Mouse (Mus musculus): ENCODE measurements at regions not wholly inside any gene's neighbourhood (a gene's known extent, or its start where the extent isn't known, plus 50 kb on each side); places are given as distances from the start of the nearest gene placed in this dataset.

DNA sequence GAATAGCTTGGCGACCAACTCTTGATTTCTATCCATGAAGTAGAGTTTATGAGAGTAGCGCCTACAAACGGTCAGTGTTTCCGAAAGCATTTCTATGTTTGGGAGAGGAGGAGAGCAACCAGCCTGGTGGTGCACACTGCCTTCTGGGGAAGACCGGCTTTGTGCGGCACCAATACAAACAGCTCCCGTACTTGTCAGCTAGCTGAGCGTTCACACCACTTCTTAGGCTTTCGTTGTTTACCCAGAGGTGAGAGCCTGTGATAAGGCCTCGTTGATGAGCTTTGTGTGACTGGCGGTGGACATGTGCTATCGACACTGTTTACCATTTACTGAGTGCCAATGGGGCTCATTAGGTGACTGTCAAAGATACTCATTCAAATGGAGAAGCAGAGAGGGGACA lies 162.0 kb downstream of the Chic2 start:
- DNase-seq, result no peak

DNA sequence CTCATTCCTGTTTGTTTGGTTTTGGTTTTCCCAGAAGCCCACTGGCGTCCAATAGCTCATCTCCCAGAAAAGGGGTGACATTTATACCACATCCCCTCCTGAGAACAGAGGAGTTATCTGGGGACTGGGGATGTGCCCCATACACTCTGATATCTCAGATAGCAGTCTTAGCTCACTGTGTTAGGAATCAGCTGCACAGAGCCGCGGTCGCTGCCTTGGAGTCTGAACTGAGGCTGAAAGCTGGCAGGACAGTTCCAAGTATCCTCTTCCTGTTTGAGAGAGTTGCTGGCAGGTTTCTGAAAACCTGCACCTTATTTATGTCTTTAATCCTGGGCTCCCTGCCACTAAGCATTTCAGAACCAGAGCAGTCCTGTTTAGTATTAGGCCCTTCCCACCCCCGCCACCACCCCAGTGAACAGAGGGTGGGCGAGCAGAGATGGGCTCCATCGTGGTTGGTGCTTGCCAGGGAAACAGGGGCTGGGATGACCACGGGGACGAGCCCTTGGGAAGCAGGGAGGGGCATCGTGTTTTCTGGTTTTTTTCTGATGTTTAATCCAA lies 163.8 kb downstream of the Chic2 start:
- peak in 1 of 2 experiments; percentile 22 for DNase-seq

DNA sequence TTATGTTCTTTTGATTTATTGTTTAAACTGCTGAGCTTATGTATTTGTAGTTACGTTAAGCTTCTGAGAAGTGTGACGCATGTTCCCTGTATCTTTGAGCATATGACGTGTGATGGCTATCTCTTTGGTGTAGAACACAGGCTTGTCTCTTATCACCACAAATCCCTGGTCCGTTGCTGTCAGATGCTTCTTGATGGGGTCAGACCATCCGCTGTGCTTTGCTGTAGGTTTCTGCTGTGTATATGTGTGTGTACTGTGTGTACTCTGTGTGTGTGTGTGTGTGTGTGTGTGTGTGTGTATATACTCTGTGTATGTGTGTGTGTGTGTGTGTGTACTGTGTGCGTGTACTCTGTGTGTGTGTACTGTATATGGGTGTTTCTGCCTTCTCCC lies 164.5 kb downstream of the Chic2 start:
- no peak for DNase-seq

DNA sequence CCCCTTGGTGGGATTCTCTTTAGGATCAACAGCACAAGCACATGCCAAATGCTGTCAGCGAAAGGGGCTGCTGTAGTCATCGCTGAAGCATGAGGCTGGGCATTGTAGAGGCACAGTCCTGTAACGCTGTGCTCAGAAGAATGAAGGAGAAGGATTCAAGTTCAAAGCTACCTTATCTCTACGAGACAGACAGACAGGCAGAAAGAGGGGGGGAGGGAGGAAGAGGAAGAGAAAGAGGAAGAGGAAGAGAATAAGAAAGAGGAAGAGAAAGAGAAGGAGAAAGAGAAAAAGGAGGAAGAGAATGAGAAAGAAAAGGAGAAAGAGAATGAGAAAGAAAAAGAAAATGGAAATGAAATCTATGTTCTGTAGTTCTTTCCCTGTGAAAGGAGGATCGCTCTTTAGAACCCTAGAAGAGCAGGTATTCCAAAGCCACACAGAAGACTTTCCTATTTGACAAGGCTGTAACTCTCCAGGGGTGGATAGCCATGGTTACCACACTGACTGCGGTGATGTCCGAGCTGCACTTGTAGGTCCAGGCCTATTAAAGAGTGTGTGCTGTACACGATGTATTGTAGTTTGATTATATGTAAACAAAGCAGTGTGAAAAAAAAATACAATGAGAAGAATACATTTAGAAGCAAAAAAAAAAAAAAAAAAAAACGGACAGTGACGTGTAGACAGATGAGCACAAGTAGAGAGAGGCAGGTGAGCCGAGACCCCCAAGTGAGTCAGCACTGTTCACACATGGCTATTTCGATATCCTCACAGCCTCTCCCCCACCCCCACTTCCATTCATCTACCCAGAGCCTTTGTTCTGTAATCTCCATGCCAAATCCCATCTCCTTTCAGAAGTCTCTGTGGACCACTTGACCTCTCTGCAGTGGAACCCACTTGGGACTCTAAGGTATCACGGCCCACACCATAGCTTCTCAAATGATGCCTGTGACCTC lies 165.2 kb downstream of the Chic2 start:
- DNase-seq, result no peak

DNA sequence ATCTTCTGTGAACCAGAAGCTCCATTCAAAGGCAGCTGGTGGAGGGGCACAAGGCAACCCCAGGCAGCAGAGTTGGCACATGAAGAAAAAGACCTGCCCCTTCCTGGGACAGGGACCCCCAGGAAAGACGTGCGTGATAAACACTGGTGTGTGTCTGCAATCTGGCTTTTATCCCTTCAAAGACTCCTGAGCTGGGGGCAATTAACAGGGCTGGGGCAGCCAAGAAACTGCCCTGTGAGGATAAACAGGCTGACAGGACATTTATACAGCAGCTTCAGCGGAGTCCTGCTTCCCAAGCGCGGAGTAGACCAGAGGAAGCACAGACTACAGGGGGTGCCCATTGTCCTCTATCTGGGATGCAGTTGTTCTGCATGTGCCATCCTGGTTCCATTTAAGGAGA lies 167.0 kb downstream of the Chic2 start:
- no peak for DNase-seq

DNA sequence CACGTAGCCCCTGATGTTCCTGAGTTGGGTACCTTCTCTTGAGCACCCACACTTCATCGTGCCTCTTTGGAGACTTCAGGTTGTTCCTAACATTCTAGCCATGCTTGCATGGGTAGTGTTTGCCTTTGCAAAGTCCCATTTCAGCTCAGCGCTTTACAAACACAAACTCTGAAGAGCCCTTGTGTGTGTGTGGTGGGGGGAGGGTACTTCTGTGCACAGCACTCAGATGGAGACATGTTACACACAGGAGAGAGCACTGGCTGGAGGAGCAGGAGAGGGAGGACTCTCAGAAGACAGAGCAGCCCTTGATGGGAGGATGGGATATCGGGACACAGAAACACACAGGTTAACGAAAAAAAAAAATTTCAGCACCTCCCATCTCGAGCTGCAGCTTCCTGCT lies 167.4 kb downstream of the Chic2 start:
- no peak for DNase-seq

DNA sequence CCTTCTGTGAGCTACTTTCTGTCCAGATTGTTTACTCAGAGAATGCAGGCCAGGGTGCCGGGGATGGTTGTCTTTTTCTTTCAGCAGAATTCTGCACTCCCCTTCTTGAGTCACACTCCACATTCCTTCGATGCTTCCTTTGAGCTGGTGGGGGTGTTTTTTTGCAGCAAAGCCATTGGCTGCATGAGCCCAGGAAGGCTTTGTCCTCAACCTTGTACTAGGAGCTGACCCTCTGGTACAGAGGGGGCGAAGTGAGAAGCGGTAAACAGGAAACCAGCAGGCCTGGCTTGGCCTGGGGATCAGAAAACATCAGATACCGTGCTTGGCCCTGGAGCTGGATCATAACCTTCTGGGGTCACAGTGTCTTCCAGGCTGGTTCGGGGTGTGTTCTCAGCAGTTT lies 169.9 kb downstream of the Chic2 start:
- DNase-seq, result peak in 1 of 2 experiments; percentile 29

DNA sequence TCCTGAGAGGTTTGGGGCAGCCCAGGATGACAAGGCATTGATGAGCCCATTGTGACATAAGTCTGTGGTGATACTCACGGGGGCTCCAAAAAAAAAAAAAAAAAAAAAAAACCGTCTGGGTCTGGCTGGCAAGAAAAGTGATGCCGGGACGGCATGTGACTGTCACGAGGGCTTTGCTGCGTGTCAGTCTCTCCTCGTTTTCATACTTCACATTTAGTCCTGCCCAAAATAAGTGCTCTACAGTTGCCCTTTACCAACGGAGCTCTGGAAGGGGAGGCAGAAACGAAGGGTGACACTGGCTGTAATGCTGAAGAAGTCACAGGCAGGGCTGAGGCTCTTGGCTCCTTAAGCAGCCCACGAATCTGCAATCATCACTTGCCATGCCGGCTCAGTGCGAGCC lies 167.9 kb upstream of the Lnx1 start:
- no peak for DNase-seq

DNA sequence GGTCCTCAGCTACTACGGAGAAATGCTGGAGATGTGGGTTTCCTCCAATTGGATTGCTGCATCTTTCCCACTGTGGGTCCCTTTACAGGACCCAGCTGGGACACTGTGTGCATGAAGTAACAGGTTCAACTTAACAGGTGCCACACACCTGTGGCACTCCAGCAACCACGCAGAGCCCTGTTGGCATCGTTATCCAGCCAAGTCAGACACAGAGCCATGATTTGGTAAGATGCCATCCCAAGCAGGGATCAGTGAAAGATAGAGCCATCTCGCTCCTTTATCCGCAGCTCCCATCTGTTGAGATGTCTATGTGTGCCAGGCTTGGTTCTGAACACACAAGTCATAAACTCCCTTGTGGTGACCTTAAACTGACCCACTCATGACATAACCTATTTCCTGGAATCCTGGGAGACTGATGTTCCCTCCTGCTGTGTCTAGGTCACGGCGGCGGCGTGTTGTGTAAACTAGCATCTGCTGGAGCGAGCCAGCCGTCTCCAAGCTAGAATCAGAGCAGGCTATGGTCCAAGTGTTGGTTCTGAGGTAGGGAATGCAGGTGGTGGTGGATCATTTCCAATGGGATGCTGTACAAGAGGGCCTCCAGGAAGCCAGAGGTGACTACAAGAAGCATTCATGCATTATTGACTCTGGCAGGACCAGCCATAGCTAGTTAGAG lies 164.5 kb upstream of the Lnx1 start:
- DNase-seq, result no peak

DNA sequence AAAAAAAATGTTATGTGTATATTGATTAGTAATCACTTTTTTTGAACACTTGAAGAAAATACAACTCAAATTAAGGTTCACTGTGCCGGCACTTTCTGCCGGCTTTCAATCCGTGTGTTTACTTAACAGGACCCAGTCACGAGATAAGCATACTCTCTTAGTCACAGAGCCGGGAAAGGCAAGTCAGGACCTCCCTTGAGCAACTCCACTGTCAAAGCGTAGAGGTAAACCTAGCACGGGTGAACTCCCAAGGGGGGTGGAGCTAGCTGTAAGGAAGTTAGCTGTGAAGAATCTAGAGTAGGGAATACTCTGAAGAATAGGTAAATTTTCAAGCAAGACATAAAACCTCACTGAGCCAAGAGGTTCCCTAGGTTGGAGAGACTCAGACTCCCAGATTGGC lies 164.0 kb upstream of the Lnx1 start:
- DNase-seq, result no peak

DNA sequence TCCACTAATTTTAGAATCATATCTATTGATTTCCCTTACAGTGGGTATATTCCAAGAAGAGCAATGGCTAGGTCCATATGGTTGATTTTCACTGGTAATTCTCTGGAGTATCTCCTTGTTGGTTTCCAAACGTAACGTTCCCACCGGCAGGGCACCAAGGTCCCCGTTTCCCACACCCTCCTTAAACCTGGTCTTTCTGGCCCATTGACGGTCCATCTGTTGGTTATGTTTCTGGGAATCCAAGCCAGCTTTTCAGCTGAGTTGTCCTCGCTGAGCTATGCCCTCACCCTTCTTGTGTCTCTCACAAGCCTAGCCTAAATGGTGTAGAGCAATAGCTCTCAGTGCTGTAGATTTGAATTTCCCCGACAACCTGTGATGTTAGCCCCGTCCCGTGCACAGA lies 162.7 kb upstream of the Lnx1 start:
- DNase-seq, result no peak

DNA sequence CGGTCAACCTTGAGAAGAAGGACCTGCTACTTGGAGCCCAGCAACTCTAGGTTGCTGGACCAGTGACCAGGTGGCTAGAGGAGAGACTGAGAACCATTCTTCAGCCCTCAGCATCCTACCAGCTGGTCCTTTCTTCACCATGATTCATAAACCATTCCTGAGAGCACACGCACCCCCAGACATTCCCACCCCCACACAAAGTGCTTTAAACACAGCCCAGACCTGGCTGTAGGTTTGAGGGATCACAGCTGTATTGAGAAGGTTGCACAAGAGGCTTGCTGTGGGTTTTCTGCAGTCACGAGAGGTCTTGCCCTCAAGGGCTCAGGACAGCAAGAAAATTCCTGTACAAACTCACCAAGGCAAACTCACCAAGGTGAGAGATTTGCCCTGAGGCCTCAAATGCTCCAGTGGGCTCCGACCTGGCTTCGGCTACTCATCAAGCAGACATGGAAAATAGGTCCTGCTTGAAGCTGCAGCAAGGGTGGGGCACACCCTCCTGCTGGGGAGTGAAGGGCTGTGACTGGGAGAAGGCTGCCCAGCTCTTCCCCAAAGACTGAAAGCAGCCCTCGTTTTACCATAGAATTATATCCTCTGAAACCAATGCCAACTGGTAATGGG lies 161.9 kb upstream of the Lnx1 start:
- DNase-seq, result peak in 1 of 2 experiments; percentile 38

DNA sequence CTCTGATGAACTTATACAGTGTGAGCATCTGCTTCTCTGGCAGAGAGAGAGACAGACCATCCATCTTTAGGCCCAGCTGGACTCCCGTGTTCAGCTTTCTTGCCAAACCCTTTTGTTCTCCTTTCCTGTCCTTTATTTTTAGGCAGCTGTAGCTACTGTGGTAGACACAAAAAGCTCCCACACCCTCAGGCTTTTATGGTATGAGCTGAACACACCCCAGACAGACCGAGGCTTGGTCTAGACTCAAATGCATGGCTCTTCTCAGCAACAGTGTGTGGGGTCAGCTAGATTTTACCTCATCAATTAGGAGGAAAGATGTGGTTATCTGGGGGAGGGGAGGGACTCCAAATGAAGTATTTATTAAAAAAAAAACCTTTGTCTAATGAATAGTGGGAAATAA lies 158.6 kb upstream of the Lnx1 start:
- DNase-seq, result no peak

DNA sequence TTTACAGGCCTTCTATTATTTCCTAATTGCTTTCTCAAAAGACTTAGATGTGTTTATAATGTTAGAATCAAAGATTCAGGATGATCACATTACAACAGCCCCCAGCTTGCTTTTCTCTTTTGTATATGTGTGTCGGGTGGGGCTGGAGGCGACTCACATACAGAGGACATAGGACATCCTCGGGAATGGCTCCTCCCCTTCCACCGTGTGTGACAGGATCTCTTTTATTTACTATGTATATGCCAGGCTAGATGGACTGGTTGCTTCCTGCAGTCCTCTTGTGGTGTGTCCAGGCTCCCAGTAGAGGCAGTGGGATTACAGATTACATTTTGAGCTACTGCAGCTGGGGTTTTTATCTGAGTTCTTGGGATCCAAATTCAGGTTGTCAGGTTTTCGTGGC lies 155.1 kb upstream of the Lnx1 start:
- no peak for DNase-seq

DNA sequence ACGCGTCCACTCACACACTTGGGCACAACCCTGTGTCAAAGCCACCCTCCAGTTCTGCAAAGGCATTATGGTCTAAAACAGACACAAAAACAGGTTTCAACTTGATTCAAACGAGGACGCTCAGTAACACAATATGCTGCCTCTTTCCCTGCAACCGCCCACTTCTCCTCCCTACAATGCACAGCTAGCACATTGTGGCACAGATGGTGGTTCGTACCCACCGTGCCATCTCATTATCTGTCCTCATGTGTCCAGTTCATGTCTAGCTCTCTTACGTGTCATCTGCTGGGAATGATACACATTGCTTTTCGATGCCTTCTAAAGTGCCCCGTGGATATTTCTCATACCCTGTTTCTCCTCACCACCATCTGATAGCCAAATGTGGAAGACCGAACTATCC lies 154.4 kb upstream of the Lnx1 start:
- DNase-seq, result no peak

DNA sequence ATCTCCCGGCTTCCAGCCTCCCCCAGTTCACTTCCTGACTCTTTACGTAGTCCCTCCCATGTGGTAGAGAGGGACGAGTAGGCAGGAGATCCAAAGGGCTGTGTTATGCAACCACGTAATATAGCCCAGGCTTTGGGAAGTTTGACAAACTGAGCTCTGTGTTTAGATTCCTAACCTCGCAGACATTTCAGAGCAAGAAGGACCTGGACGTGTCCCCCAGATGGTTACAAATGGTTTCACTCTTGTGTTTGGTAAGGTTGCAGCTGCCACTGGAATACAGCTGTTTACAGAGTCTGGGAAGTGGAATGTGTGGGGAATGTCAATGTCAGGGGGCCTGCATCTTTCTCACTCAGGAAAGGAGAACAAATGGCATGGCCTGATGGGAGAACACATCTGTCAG lies 145.1 kb upstream of the Lnx1 start:
- no peak for DNase-seq

DNA sequence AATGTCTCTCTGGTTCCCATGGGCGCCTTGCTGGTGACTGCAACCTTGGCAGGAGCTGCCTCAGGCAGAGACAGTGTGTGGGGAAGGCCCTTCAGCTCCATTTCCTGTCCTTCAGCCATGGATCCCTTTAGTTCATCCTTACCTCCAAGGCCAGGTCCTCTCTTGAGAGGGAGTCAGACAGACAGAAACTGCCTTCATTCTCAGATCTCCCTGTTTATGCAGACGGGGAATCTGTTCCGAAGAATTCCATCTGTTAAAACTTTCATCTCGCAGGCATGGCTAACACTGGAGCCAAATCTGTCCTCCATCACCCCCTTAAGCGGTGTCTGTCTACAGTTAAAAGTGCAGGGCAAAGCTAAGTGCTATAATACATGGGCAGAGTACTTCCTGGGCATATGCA lies 144.0 kb upstream of the Lnx1 start:
- no peak for DNase-seq

DNA sequence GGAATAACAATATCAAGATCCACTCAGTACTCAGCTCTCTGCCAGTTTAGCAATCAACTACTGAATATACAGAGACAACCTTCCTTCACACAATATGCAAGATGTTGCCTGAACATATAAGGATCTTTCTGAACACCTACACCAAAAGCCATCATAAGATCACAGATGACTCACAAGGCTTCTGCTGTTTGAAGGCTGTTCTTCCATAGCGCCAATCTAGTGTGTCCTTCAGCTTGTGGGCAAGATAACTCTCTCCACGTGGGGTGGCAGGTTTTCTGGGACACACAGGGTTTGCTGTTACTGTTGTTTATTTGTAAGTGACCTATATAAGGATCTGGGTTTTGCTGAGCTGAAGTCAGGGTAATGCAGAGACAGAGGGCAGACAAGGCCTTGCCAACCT lies 131.7 kb upstream of the Lnx1 start:
- DNase-seq, result no peak

DNA sequence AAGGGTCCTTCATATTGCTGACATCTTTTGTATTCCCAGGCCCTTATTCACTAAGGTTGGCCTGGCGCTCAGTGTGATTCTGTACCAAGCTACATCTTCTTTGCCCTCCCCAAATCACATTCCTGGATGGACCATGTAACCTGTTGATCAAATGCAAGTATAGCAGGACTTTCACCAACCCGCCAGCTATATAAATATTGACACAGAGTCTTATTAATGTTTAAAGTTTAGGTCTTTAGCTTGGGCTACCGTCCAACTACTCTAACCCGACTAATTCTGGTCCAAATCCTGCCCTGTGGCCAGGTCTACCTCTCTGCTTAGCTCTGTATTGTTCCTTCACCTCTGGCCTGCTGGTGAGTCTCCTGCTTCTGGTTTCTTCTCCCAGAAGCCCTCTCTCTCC lies 131.2 kb upstream of the Lnx1 start:
- DNase-seq, result no peak

DNA sequence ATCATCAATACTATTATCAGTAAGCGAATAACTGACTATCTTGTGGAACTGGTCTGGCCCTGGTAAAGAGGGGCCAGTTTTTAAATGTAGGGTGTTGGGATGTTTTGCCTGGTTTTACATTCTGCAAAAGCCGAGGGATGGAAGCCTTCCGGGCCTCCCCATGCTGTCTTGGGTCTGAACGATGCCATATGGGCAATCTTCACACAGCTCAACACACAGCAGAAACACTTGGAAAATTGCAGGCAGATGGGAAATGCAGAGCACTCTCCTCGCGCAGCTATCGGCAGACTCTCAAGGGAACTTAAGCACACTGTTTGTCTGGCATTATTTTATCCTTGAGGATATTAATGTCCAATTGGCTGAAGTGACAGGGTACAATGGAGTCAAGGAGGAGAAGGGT lies 129.3 kb upstream of the Lnx1 start:
- DNase-seq, result no peak

DNA sequence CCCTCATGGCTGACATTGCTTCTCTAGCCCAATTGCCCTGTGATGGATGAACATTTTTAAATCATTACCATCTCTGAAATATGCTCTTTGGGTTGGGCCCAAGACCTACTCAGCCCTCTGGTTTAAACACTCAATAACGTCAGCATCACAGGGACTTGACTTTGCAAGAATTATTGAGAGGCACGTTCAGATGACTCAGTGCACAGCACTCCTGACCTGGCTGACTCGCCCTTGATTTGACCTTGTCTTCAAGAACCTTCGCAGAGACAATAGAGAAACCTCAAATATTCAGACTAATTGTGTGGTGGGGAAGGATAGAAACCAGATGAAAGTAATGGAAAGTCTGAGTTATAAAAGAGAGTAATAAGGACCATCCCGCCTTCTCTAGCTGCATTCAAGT lies 127.9 kb upstream of the Lnx1 start:
- DNase-seq, result peak in 1 of 2 experiments; percentile 30

DNA sequence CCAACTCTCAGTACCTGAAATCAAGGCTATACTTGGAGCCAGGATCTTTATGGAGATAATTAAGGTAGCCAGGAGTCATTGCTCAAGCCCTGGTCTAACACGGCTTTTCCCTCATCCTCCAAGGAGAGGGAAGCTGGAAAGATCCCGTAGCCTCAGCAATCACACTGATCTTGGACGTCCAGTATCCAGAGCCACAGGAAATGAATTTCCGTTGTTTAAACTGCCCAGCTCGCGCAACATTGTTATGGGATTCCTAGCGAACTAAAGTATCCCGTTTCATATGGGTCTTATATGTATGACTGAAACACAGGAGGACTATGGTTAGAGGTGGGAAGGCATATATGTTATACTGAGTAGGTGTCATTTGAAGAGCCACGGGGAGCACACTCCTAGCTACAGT lies 126.3 kb upstream of the Lnx1 start:
- no peak for DNase-seq

DNA sequence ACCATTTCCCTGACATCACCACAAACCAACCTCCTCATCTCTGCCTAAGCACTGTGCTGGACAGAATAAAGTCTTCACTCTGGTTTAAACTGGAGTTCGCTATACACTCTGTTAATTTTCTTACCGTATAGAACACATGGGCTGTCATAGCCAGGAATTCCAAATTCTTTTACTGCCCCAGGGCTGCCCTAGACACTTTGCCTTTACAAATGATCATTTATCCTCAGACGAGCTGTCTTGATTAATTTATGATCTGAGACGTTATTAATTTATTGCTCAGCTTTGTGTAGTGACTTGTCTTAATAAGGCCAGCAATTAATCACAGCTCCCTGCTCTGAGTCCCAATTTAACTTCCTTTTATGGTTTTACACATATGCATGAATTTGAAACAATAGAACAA lies 125.2 kb upstream of the Lnx1 start:
- no peak for DNase-seq
